Mouse (Mus musculus): ENCODE data around the gene Pltp.

Gene Pltp

GRCm38 (mm10) chr2:164845782-164846181 is 11.7 kb downstream of the Pltp start:
- DNase-seq = no peak

GRCm38 (mm10) chr2:164835164-164835563 is 22.3 kb downstream of the Pltp start:
- no peak for DNase-seq

DNA sequence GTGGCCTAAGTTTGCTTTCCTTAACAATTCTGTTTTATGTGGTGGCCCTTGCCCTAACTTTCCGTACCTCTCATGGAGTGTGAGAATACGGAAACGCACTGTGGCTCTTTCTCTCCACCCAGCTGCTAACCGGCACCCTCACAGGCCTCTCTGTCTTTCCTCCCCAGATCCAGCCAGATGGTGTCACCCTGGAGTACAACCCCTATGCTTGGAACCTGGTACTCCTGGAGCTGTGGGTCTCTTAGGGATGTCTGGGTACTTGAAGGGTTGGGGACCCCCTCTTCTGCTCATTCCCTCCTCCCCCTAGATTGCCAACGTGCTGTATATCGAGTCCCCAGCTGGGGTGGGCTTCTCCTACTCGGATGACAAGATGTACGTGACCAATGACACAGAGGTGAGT is 23.0 kb downstream of the Pltp start:
- DNase-seq = no peak

GRCm38 (mm10) chr2:164833314-164833959 is 24.1 kb downstream of the Pltp start, which contains the start of gene Neurl2:
Gene Neurl2, minus strand, starts transcription at chr2:164833456.
- DNase-seq = peak; percentile 95

- peak; percentile 80 for DNase-seq
These were observed 24.7 kb downstream of the Pltp start, which contains the start of gene Ctsa for GRCm38 (mm10) chr2:164832748-164833301. Gene Ctsa, plus strand, starts transcription at chr2:164832873.

- DNase-seq = peak; percentile 61
These were observed 25.3 kb downstream of the Pltp start for GRCm38 (mm10) chr2:164832032-164832747.

- DNase-seq = no peak
These were observed 26.5 kb downstream of the Pltp start for GRCm38 (mm10) chr2:164831029-164831428.

DNA sequence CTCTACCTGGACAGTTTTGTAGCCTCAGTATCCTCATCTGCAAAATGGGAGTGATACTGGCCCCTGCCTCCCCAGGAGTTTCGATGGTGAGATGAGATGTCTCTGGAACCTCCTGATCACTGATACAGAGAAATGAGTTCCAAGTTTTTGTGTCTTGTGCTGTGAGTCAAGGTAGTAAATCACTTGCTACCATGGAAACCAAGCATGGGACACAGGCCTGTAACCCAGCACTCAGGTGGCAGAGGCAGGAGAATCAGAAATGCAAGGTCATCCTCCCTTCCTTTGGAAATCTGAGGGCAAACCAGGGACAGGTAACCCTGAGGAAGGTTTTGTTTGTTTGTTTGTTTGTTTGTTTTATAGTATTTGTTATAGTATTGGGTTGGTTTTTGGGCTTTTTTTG is 28.4 kb downstream of the Pltp start:
- DNase-seq = no peak

DNA sequence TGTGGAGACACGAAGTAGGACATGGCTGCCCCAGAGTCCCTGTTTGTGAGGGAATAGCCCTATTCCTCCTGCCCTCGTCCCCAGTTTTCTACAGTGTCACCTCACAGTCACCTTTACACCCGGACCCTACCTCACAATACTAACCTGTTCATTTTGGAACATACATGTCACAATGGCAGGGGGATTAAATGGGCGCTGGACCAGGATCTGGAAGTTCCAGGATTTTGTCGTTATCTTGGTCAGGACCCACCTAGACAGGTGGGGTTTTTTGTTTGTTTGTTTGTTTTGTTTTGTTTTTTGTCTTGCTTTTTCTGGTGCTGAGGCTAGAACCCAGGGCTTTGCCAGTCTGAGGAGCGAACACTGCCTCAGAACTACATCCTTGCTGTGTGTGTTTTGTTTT is 29.1 kb downstream of the Pltp start, which contains the start of gene Spata25:
Gene Spata25 (minus strand): TSS at position 101 of the 400 bp plus-strand sequence.
- DNase-seq = no peak

DNA sequence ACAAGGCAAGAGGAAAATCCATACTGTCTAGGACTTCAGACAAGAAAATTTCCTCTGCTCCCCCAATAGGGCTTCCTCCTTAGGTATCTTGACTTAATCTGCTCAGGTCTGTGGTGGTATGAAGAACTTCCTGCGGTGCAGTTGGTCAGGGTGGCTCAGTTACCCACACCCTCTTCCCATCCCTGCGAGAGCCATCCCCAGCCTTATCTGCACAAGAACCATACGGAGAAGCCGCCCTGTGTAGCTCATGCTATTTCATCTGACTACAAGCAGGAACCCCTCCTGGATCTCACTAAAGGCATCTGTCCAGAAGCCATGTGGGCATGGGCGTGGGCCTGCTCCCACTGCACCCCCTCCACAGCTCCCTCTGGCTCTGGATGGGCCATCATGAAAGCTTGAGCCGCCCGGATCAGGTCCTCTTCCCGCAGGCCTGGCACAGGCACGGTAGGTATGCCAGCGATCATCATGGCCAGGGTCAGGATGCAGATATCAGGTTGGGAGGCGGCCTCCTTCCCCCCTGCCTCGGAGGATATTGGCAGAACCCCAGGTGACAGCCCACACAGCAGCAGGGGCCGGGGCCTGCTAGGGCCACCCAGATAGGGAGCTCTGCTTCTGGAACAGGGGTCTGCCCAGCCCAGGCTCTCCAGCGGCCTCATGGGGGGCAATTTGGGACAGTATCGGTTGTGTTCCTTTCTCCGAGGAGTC is 30.2 kb downstream of the Pltp start:
- DNase-seq = no peak

DNA sequence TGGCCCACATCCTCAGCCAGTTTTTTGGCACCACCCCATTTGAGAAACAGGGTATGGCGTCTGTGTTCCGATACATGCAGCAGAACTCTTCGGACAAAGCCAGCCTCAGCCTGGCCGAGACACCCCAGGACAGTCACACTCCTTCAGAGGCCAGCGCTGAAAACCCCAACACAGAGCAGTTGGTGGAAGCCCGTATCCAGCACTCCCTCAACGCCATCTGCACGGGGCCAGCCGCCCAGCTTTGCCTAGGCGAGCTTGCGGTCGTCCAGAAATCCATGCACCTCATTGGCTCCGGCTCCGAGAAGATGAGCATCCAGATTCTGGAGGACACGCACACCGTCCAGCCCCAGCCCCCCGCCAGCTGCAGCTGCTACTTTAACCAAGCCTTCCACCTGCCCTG is 32.0 kb downstream of the Pltp start:
- DNase-seq = no peak

GRCm38 (mm10) chr2:164823969-164824368 is 33.5 kb downstream of the Pltp start:
- DNase-seq = no peak

GRCm38 (mm10) chr2:164823181-164823585 is 34.3 kb downstream of the Pltp start:
- no peak for DNase-seq

- DNase-seq = peak; percentile 100
These were observed 34.8 kb downstream of the Pltp start, which contains the start of gene Zswim1 for GRCm38 (mm10) chr2:164822636-164823165. Gene Zswim1, plus strand, starts transcription at chr2:164822686.

- DNase-seq = no peak
These were observed 36.5 kb downstream of the Pltp start for GRCm38 (mm10) chr2:164821060-164821459.

DNA sequence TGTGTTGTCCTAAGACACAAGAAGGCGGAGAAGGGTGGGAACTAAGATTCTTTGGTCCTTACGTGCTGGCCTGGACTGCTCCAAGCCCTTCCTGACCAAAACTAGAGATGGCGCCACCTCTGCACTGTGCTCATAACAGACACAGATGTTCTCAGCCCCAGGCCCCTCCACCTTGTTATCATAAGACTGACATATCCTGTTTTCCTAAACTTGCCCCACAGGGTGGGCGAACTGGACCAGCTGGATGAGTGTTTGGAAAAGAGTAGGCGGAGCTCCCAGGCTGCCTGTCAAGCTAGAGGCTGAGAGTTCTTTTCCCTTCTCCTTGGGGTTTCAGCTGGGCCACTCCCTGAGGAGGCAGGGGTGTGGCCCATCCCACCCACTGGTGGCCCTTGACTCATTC is 39.8 kb downstream of the Pltp start:
- DNase-seq = no peak

- DNase-seq = no peak
These were observed 40.3 kb downstream of the Pltp start for GRCm38 (mm10) chr2:164817206-164817605.

DNA sequence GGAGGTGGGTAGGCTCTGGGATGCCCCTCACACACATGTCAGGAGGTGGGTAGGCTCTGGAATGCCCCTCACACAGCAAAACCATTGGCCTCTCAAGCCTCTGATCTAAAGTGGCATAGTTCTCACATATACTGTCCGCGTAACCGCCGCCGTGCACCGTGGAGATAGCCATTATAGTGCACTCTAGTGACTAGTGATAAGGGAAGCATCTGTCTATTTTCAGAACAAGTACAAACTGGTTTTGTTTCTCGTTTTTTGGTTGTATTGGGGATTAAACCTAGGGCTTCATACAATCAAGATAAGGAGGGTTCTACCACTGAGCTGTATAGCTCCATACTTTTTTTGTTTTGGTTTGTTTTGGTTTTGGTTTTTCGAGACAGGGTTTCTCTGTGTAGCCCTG is 41.7 kb downstream of the Pltp start:
- DNase-seq = no peak

DNA sequence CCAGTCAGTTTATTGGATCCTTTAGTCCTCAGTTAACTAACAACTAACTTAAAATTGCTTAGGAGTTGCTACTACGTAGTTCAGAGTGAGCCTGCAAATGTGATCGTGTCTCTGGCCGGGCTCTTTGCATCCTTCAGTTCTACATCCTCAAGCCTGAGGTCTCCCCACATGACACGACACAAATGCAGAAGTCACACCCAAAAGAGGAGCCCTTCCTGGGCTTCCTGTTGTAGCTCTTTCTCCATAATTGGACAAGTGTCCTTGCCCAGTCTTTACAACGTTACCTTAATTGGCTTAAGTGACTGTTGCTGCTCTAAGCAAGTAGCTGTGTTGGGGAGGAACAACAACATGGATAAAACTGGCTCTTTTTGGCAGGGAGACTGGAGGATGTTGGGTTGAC is 42.2 kb downstream of the Pltp start:
- DNase-seq = no peak

DNA sequence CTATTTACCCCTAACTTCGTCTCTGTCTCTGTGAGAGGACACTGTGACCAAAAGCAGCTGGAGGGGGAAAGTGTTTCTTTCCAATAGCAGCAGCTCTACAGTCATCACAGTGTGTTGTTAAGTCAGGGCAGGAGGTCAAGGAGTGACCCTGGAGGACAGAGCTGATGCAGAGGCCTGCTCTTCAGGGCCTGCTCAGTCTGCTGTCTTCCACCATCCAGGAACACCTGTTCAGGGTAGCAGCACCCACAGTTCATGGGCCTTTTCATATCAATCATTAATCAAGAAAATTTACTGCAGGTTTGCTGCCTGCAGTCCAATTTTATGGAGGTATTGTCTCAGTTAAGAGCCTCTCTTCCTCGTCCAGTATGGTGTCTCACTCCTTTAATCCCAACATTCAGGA is 44.0 kb downstream of the Pltp start:
- no peak for DNase-seq

DNA sequence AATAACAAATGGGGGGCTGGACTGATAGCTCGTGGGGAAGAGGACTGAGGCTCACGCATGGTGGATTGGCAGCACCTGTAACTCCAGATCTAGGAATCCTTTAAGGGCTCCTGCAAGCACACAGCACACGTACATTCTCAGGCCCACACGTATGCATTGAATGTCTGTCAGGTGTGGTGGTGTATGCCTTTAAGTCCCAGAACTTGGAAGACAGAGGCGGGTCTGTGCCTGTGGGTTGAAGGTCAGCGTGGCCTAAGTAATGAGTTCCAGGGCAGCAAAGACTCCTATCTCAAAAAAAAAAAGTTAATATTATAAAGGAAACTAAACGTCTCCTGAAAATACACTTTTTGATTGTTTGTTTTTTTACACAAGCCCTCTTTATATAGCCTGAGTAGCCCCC is 50.9 kb downstream of the Pltp start:
- DNase-seq = no peak

DNA sequence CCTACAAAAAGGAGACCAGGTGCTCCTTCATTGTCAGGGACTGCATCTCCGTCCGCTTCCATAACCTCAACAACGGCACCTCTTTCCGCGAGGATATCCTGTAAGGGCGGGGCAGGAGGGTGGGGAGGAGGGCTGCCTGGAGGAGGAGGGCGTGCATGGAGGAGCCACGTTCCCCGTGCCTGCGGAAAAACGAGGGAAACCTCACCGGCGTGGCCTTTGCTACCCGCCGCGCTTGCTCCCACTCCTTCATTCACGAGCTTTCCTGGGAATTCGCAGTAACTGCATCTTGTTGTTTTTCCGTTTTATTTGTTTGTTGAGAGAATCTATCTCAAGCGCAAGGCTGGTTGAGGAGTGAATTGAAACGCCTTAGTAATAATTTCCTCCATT is 52.2 kb downstream of the Pltp start:
- no peak for DNase-seq
